Mouse (Mus musculus) layer of hippocampus, adult 2 months (tissue): ENCODE results near the gene Ptprs. TPM values are rescaled to one million over a fixed set of nuclear protein-coding genes. Genes with fewer than 3 reads are reported as not detected.
"Not testable (repeated sequence)": the region's sequence is repeated elsewhere in the genome, so short reads cannot be mapped to it uniquely, and the experiment has no call there.

ENCODE experiments used
- DNase-seq, 2 experiments: peaks; one replicate each; pipeline ENCODE4 v3.0.0; 2022; ENCODE audit warnings: low spot score in 2 of 2
- H3K27ac ChIP-seq: fragments of 200-600 bp; 2 replicates; pipeline ENCODE4 v1.8.1; 2022
- H3K4me3 ChIP-seq: fragments of 200-600 bp; 2 replicates; pipeline ENCODE4 v1.8.1; 2022; ENCODE audit warnings: mild to moderate bottlenecking
- CTCF ChIP-seq: fragments of 200-600 bp; conservative IDR thresholded peaks from 2 replicates; pipeline ENCODE4 v1.8.1; 2022; ENCODE audit warnings: antibody characterized with exemption, mild to moderate bottlenecking, moderate library complexity
- total RNA-seq, 2 experiments: library from RNA; stranded (reverse); gene quantifications; 2 replicates each; pipeline ENCODE4 v1.2.3; 2021

The Ptprs gene
- total RNA-seq, 2 experiments from 2014 or later: 666 to 670 TPM

DNA sequence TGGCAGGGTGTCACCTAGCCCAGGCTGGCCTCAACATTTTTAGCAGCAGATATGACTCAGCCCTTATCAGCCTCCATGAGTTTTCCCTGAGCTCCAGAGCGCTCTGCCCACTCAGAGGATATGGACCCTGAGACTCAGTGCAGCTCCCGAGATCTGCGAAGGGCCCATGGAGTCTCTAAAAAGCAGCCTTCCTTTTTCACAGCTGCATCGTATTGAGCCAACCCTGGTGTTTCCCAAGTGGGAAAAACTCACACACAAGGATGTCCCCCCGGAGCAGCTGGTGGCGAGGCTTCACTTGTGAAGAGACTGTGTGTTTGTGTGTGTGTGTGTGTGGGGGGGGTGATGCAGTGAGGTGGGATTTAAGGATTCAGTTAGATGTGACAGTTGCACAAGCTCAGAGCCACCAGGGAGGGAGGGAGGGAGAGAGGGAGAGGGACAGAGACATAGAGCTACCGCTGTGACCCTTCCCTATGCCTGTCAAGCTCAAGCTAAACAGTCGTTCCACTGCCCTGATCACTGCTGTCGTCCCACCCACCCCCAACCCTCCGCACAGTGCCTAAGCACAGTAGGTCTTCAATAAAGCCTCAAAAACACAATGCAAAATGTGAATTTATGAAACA lies 32.8 kb upstream of the Ptprs start:
- TF ChIP-seq CTCF: no peak
- DNase-seq: peak in 1 of 2 experiments; percentile 7
- H3K4me3 ChIP-seq: no peak overlapping the region
- peak overlapping the region; percentile 98 for H3K27ac ChIP-seq

GRCm38 (mm10) chr17:56507161-56508068 lies 31.1 kb upstream of the Ptprs start:
- peak; percentile 94 to 98 for DNase-seq
- Histone ChIP-seq H3K4me3 (peak overlapping the region; percentile 78), H3K27ac (peak overlapping the region; percentile 98)
- no peak for TF ChIP-seq CTCF

DNA sequence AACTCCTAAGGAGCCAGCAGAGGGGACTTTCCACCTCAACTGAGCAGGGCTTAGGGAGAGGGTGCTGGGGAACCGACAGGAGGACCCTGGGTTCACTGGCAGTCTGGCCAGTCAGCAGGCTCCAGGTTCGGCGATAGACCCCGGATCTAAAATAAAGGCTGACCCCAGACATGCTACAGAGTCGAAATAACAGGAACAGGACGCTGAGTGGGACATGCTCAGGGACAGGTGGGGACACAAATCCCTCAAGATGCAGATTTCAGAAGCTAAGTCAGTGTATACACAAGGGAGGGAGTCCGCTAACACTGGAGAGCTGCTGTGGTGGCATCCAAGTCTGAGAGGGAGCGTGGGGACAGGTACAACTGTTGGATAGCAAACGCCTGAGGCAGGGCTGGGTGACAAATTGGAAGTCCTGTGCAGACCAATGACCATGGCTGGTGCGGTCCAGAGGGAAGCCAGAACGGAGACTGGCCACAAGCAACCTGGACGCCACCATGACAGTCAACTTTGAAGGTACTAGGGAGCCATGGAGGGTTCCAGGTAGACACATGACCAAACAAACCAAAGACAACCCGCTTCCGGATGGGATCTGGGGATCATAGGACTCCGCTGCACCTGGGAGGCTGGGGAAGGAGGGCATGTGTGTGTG lies 30.3 kb upstream of the Ptprs start:
- H3K4me3 ChIP-seq: no peak overlapping the region
- H3K27ac ChIP-seq: peak overlapping the region; percentile 98
- DNase-seq: peak in 1 of 2 experiments; percentile 11

DNA sequence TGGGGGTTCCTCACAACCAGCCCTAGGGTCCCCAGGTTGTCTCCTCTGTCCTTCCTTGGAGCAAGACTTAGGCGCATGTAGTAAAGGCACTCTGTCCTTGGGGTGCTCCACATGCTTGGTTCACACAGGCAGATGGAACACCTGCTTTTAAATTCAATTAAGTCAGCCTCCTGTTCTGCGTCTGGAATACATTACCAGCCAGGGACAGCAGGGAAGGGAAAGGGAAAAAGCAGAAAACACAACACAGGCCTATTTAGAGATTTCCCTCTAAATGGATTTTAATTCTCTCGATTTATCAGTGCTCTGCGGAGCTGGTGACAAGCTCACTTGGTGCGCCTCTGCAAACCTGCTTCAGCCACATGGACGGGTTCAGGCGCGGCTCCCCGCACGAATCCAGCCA lies 29.1 kb upstream of the Ptprs start:
- TF ChIP-seq CTCF: 0 out of 2 replicates have a peak, but pooled peaks have one; percentile 10
- Histone ChIP-seq H3K27ac (peak overlapping the region; percentile 98), H3K4me3 (no peak overlapping the region)
- no peak for DNase-seq

More for the DNA sequence above, 30.3 kb upstream of the Ptprs start:
- no peak for TF ChIP-seq CTCF

DNA sequence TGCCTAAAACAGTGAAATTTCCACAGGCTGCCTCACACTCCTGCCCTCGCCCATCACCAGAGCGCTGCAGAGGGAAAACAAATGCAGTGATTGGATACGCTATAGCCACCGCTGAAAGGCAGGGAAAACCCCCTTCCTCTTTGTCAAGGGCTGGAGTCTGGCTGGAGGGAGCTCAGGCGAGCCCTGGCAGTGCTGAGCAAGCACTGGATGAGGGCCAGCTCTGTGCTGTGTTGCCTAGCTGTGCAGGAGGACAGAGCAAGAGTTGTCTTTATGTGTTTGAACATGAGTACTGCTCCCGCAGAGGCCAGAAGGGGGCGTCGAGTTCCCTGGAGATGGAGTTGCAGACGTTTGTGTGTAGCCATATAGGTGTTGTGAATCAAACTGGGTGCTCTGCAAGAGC lies 26.2 kb upstream of the Ptprs start:
- peak; percentile 66 to 76 for DNase-seq
- peak overlapping the region; percentile 85 for H3K27ac ChIP-seq
- peak; percentile 68 for TF ChIP-seq CTCF
- H3K4me3 ChIP-seq: no peak overlapping the region

GRCm38 (mm10) chr17:56501635-56502400 lies 25.5 kb upstream of the Ptprs start:
- H3K4me3 ChIP-seq, DNase-seq: not testable (repeated sequence)
- peak overlapping the region; percentile 85 for H3K27ac ChIP-seq

- DNase-seq: no peak
- Histone ChIP-seq H3K27ac (no peak overlapping the region), H3K4me3 (no peak overlapping the region)
- no peak for TF ChIP-seq CTCF
These were observed 22.9 kb upstream of the Ptprs start for GRCm38 (mm10) chr17:56499229-56499628.

- H3K27ac ChIP-seq: peak overlapping the region; percentile 62; the same call in 1 of the 2 replicates
- TF ChIP-seq CTCF: no peak
- DNase-seq: no peak
- H3K4me3 ChIP-seq: no peak overlapping the region
These were observed 18.2 kb upstream of the Ptprs start for GRCm38 (mm10) chr17:56494480-56494879.

GRCm38 (mm10) chr17:56493841-56494240 lies 17.6 kb upstream of the Ptprs start:
- peak in 1 of 2 experiments; percentile 76 for DNase-seq
- no peak for TF ChIP-seq CTCF
- Histone ChIP-seq H3K4me3 (no peak overlapping the region), H3K27ac (peak overlapping the region; percentile 62; the same call in 1 of the 2 replicates)

DNA sequence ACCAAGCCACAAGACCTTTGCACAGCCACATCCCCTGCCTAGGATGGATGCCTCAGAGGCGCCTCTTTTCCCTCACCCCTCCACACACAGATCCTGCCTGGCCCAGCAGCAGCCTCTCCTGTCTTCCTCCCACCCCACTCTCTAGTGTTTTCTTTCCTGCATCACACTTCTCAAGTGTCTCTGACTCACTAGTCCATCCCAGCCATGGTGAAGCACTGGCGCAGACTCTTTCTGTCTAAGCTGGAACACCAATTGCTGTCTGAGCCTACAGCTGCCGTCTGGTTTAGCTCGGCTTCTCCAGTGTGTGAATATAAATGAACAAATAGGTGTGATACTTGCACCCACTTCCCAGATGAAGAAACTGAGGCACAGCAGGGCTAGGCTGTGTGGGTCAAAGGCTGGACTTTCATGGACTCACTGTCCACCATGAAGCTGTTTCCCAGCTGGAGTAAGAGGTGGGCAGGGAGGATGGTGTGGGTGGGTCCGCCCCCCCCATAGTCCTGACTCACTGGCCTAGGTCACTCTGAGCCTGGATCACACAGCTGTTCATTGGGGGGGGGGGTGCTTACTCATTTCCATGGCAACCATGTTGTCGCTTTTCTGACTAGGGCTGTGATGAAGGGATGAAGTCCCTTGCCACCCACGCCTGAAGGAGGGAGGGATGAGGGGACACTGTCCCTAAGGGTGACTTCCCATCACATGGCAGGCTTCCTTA lies 14.3 kb upstream of the Ptprs start:
- TF ChIP-seq CTCF: no peak
- Histone ChIP-seq H3K4me3 (no peak overlapping the region), H3K27ac (peak overlapping the region; percentile 72)
- DNase-seq: no peak

DNA sequence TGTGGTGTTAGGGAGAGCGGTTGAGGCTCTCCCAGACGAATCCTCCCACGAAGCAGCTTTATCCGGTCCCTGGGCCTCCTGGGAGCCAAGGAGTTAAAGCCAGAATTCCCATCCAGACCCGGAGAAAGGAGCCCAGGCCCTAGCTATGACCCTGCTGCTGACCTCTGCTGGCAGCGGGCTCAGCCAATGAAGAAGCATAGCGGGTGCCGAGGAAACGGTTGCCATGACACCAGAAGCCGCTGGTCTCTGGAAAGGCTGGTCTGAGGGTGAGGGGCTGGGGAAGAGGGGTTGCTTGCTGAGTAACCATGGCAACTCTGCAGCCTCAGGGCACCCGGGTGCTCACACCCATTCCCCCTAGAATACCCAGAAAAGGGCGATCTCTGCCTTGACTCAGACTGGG lies 11.7 kb upstream of the Ptprs start:
- H3K4me3 ChIP-seq: no peak overlapping the region
- no peak overlapping the region for H3K27ac ChIP-seq
- TF ChIP-seq CTCF: no peak
- DNase-seq: no peak

DNA sequence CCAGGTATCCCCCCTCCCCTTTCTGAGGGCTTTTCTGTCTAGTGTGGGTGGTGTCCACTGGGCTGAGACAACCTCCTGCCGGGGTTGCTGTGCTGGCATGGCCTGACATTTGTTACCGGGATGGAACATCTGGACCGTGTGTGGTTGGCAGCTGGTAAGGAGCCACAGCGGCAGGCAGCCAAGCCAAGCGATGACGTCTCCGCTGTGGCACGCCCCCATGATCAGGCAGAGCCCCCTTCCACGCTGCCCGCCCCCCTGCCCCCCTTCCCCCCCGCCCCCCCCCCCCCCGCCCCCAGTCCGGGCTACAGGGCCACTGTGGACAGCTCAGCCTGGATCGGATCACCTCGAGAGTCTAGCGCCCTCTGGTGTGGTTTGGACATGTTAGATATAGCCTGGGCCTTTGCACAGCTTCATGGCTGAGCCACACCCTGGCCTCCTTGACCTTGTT lies 11.2 kb upstream of the Ptprs start:
- peak; percentile 60 for TF ChIP-seq CTCF
- no peak overlapping the region for H3K27ac ChIP-seq
- H3K4me3 ChIP-seq: no peak overlapping the region
- DNase-seq: no peak
